Mouse (Mus musculus) embryo, embryonic 10.5 days (tissue): ENCODE measurements at regions not wholly inside any gene's neighbourhood (a gene's known extent, or its start where the extent isn't known, plus 50 kb on each side); places are given as distances from the start of the nearest gene placed in this dataset.
"Not testable (repeated sequence)": the region's sequence is repeated elsewhere in the genome, so short reads cannot be mapped to it uniquely, and the experiment has no call there.

Source experiments
- DNase-seq: peaks from one replicate; pipeline ENCODE4 v3.0.0-alpha.2; 2015; ENCODE audit warnings: low spot score

GRCm38 (mm10) chr13:74969244-74969643, 120.4 kb upstream of the Pcsk1 start:
- DNase-seq: no peak

- no peak for DNase-seq
Observed at GRCm38 (mm10) chr13:74955876-74956275, 133.8 kb upstream of the Pcsk1 start.

- DNase-seq: not testable (repeated sequence)
Observed at GRCm38 (mm10) chr13:74913655-74914054, 105.0 kb upstream of the Cast start.

GRCm38 (mm10) chr13:74903213-74904055, 94.8 kb upstream of the Cast start:
- DNase-seq: peak; percentile 16

- DNase-seq: no peak
Observed at GRCm38 (mm10) chr13:74889859-74890469, 81.4 kb upstream of the Cast start.

GRCm38 (mm10) chr13:74867720-74868119, 59.1 kb upstream of the Cast start:
- no peak for DNase-seq

GRCm38 (mm10) chr13:74864000-74864399, 55.4 kb upstream of the Cast start:
- no peak for DNase-seq

GRCm38 (mm10) chr13:74861373-74861970, 52.9 kb upstream of the Cast start:
- peak; percentile 49 for DNase-seq
